Mouse (Mus musculus) right cerebral cortex, postnatal 25 days (tissue): ENCODE measurements around the gene Gm4553.
"Not testable (repeated sequence)": the region's sequence is repeated elsewhere in the genome, so short reads cannot be mapped to it uniquely, and the experiment has no call there.

Source experiments
- DNase-seq: peaks from one replicate; pipeline ENCODE4 v3.0.0; 2022

Gm4553 gene

GRCm38 (mm10) chr7:142165639-142166038 is at the start of gene Gm4553:
Gene Gm4553 (minus strand): TSS chr7:142165739.
- DNase-seq = not testable (repeated sequence)

GRCm38 (mm10) chr7:142212136-142212535 is 46.6 kb upstream of the Gm4553 start:
- not testable (repeated sequence) for DNase-seq

GRCm38 (mm10) chr7:142211559-142211958 is 46.0 kb upstream of the Gm4553 start, which contains the start of gene Gm7579:
Gene Gm7579 (plus strand): TSS chr7:142211859.
- no peak for DNase-seq

- not testable (repeated sequence) for DNase-seq
Measured at GRCm38 (mm10) chr7:142206891-142207290, 41.4 kb upstream of the Gm4553 start.

- no peak for DNase-seq
Measured at GRCm38 (mm10) chr7:142205488-142205887, 39.9 kb upstream of the Gm4553 start.

- DNase-seq = no peak
Measured at GRCm38 (mm10) chr7:142201064-142201463, 35.5 kb upstream of the Gm4553 start, which contains the start of gene Krtap5-3. Gene Krtap5-3 (plus strand): TSS chr7:142201364.

GRCm38 (mm10) chr7:142198748-142199147 is 33.2 kb upstream of the Gm4553 start:
- DNase-seq = no peak

GRCm38 (mm10) chr7:142190289-142190688 is 24.8 kb upstream of the Gm4553 start, which contains the start of gene Gm10153:
Gene Gm10153 (minus strand): TSS chr7:142190389.
- DNase-seq = no peak

- no peak for DNase-seq
Measured at GRCm38 (mm10) chr7:142188156-142188555, 22.6 kb upstream of the Gm4553 start.

- DNase-seq = no peak
Measured at GRCm38 (mm10) chr7:142181021-142181420, 15.5 kb upstream of the Gm4553 start.

GRCm38 (mm10) chr7:142178685-142179084 is 13.1 kb upstream of the Gm4553 start:
- no peak for DNase-seq

GRCm38 (mm10) chr7:142175905-142176304 is 10.4 kb upstream of the Gm4553 start, which contains the start of gene Krtap5-2:
Gene Krtap5-2 (minus strand): TSS chr7:142176005.
- not testable (repeated sequence) for DNase-seq

- DNase-seq = no peak
Measured at GRCm38 (mm10) chr7:142169836-142170235, 4.3 kb upstream of the Gm4553 start.

- no peak for DNase-seq
Measured at GRCm38 (mm10) chr7:142159366-142159765, 6.2 kb downstream of the Gm4553 start.

- not testable (repeated sequence) for DNase-seq
Measured at GRCm38 (mm10) chr7:142157013-142157412, 8.5 kb downstream of the Gm4553 start, which contains the start of gene Gm29735. Gene Gm29735 (minus strand): TSS chr7:142157113.

- no peak for DNase-seq
Measured at GRCm38 (mm10) chr7:142155308-142155707, 10.2 kb downstream of the Gm4553 start.

- DNase-seq = no peak
Measured at GRCm38 (mm10) chr7:142152191-142152590, 13.3 kb downstream of the Gm4553 start.

- no peak for DNase-seq
Measured at GRCm38 (mm10) chr7:142148633-142149032, 16.9 kb downstream of the Gm4553 start.

GRCm38 (mm10) chr7:142146033-142146432 is 19.5 kb downstream of the Gm4553 start:
- peak; percentile 15 for DNase-seq

- DNase-seq = peak; percentile 11
Measured at GRCm38 (mm10) chr7:142145413-142145940, 20.1 kb downstream of the Gm4553 start.

- no peak for DNase-seq
Measured at GRCm38 (mm10) chr7:142144507-142144906, 21.0 kb downstream of the Gm4553 start, which contains the start of gene Gm45337. Gene Gm45337 (minus strand): TSS chr7:142144607.

- DNase-seq = not testable (repeated sequence)
Measured at GRCm38 (mm10) chr7:142143506-142144010, 22.0 kb downstream of the Gm4553 start.

- no peak for DNase-seq
Measured at GRCm38 (mm10) chr7:142140696-142141095, 24.8 kb downstream of the Gm4553 start.

GRCm38 (mm10) chr7:142135934-142136333 is 29.6 kb downstream of the Gm4553 start, which contains the start of gene Gm39115:
Gene Gm39115 (minus strand): TSS chr7:142136034.
- DNase-seq = not testable (repeated sequence)
